Mouse (Mus musculus) small intestine, adult 2 months (tissue): ENCODE data around the gene Adgrg1. TPM values are rescaled to one million over a fixed set of nuclear protein-coding genes. Genes with fewer than 3 reads are reported as not detected.

Experiments used
- H3K27ac ChIP-seq: fragments of 200-500 bp; 2 replicates; pipeline ENCODE4 v1.5.1; 2012; ENCODE audit warnings: low read depth, low read length, control low read depth, inconsistent platforms; ENCODE audit not compliant: insufficient read depth
- H3K27me3 ChIP-seq: fragments of 200-500 bp; 2 replicates; pipeline ENCODE4 v1.6.1; 2012; ENCODE audit warnings: mild to moderate bottlenecking, moderate library complexity, low read length, inconsistent platforms; ENCODE audit not compliant: control insufficient read depth, insufficient read depth
- H3K36me3 ChIP-seq: fragments of 200-500 bp; 2 replicates; pipeline ENCODE4 v1.6.1; 2012; ENCODE audit warnings: mild to moderate bottlenecking, low read length, control low read depth, inconsistent platforms; ENCODE audit not compliant: control insufficient read depth, insufficient read depth
- H3K4me1 ChIP-seq: fragments of 200-500 bp; 2 replicates; pipeline ENCODE4 v1.6.1; 2012; ENCODE audit warnings: low read length, inconsistent platforms, mixed read lengths; ENCODE audit not compliant: control insufficient read depth, insufficient read depth, insufficient read length
- H3K4me3 ChIP-seq: fragments of 200-500 bp; 2 replicates; pipeline ENCODE4 v1.5.1; 2012; ENCODE audit warnings: low read depth, mild to moderate bottlenecking, control low read depth, inconsistent platforms, low read length, moderate library complexity
- CTCF ChIP-seq: fragments of 200-500 bp; IDR thresholded peaks from 2 replicates; pipeline ENCODE4 v1.5.1; 2012; ENCODE audit warnings: low read depth, mild to moderate bottlenecking, control low read depth, inconsistent platforms, low read length, moderate library complexity, mixed read lengths; ENCODE audit not compliant: insufficient replicate concordance, insufficient read length; ENCODE audit errors: extremely low read depth
- POLR2A ChIP-seq: fragments of 200-500 bp; IDR thresholded peaks from 2 replicates; pipeline ENCODE4 v1.6.1; 2012; ENCODE audit warnings: low read depth, mild to moderate bottlenecking, control low read depth, inconsistent platforms, low read length, moderate library complexity
- WGBS: fragments of 180-500 bp; shearing (Covaris S2); methylation state at CpG from one replicate; pipeline ENCODE4 v1.1.7; 2018; 5-methylcytosine and 5-hydroxymethylcytosine counted together
- polyA plus RNA-seq: library from polyadenylated mRNA; depleted of rRNA; stranded (reverse); fragments of >200 nt; gene quantifications from 2 replicates; pipeline ENCODE4 v1.2.3, GENCODE M21; 2012; rRNA removed

Adgrg1 gene
- polyA plus RNA-seq: 32.3 and 36.4 TPM in 2 replicates

- no peaks in the 10 kb centered on the region for H3K36me3 ChIP-seq
- peak within 1 kb of the TSS; percentile 50; the same call in 1 of the 2 replicates for H3K27ac ChIP-seq
- no peak for TF ChIP-seq POLR2A
- TF ChIP-seq CTCF: no peak
- H3K4me1 ChIP-seq: peaks cover 13% of the 10 kb centered on the region
- H3K27me3 ChIP-seq: no peaks in the 10 kb centered on the region
- 11% methylated on average over 7 of the region's 7 CpGs for WGBS
- H3K4me3 ChIP-seq: no peak within 1 kb of the TSS
Observed at GRCm38 (mm10) chr8:94974467-94975165, at the start of gene Adgrg1. Gene Adgrg1, plus strand, starts transcription at chr8:94974751.

DNA sequence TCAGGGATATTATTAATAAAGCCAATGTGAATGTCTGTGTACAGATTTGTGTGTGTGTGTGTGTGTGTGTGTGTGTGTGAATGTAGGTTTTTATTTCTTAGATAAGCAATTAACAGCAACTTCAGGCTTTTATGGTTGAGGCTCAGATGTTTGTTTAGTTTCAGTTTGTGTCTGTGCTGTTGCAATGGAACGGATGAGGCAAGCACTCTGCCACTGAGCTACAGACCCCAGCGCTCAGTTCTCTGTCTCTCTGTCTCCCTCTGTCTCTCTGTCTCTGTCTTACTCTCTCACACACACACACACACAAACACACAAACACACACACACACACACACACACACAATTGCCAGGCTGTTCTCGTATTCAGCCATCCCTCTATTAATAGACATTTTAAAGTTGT, 46.3 kb upstream of the Adgrg1 start:
- Histone ChIP-seq H3K27me3 (no peaks in the 10 kb centered on the region), H3K27ac (no peak overlapping the region), H3K36me3 (no peaks in the 10 kb centered on the region), H3K4me1 (no peaks in the 10 kb centered on the region), H3K4me3 (no peak overlapping the region)
- 49% methylated on average over 3 of the region's 3 CpGs for WGBS
- TF ChIP-seq CTCF (no peak), POLR2A (no peak)

DNA sequence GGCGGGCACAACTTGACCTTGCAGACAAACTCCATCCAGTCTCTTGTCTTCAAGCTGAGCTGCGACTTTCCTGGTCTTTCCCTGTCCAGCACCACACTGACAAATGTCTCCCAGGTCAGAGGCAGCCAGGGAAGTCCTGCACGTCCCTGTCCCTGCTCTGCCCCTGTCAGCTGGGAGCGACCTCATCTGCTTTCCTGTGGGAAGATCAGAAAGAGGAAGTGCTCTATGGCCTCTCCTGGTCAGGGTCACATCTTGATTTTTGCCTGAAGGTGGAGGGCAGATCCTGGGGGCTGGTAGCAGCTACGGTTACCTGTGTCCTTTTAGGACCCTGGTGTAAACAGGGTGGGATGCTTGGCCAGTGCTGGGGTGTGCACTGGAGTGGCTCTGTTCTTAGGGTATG, 40.6 kb upstream of the Adgrg1 start:
- Histone ChIP-seq H3K4me3 (no peak overlapping the region), H3K27ac (no peak overlapping the region), H3K27me3 (no peaks in the 10 kb centered on the region), H3K36me3 (no peaks in the 10 kb centered on the region), H3K4me1 (no peaks in the 10 kb centered on the region)
- WGBS: 50% methylated on average over 5 of the region's 5 CpGs
- no peak for TF ChIP-seq CTCF
- no peak for TF ChIP-seq POLR2A

DNA sequence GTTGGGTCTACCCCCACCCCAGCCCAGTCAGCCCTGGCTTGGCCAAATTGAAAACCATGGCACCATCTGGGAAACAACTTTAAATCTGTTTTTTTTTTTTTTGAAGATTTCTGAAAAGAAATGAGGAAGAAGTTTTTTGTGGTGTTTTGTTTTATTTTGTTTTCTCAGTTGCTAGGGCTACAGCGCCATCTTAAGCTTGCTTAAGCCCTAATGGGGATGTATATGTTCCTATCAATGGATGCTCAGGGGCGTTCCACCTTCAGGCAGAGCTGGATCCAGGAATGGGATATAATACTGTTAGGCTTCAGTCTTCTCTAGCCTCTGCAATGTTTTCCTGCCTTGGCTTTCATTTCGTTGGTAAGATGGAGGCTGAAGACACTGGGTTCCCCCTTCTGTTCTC, 39.4 kb upstream of the Adgrg1 start:
- Histone ChIP-seq H3K27ac (no peak overlapping the region), H3K4me1 (no peaks in the 10 kb centered on the region), H3K27me3 (no peaks in the 10 kb centered on the region), H3K36me3 (no peaks in the 10 kb centered on the region), H3K4me3 (no peak overlapping the region)
- TF ChIP-seq POLR2A (no peak), CTCF (no peak)
- 60% methylated on average over 3 of the region's 3 CpGs for WGBS

GRCm38 (mm10) chr8:94942566-94942965, 32.0 kb upstream of the Adgrg1 start:
- 14% methylated on average over 6 of the region's 6 CpGs for WGBS
- H3K36me3 ChIP-seq: no peaks in the 10 kb centered on the region
- no peaks in the 10 kb centered on the region for H3K27me3 ChIP-seq
- peak; percentile 94 for TF ChIP-seq CTCF
- TF ChIP-seq POLR2A: no peak
- H3K4me3 ChIP-seq: no peak overlapping the region
- H3K4me1 ChIP-seq: 0 out of 2 replicates have a peak, but pooled peaks cover 2% of the 10 kb centered on the region
- no peak overlapping the region for H3K27ac ChIP-seq

DNA sequence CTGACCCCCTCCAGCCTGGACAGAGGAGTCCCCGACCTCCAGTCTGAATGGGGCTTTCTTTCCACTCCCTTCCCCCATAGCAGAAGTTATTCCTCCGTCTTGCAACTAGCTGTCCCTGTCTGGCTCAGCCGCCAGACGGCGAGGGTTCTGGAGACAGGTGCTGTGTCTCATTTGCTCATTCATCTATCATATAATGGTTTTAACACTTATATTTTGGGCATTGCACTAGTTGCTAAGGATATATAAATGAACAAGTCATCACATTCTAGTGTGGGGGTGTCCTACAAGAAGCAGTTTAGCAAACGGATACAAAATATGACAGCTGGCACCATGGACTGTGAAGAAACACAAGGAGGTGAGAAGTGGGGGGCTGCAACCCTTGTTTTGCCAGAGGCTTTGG, 29.4 kb upstream of the Adgrg1 start:
- H3K36me3 ChIP-seq: no peaks in the 10 kb centered on the region
- no peak for TF ChIP-seq POLR2A
- TF ChIP-seq CTCF: no peak
- no peak overlapping the region for H3K27ac ChIP-seq
- 0 out of 2 replicates have a peak, but pooled peaks cover 2% of the 10 kb centered on the region for H3K4me1 ChIP-seq
- 66% methylated on average over 6 of the region's 6 CpGs for WGBS
- H3K4me3 ChIP-seq: no peak overlapping the region
- no peaks in the 10 kb centered on the region for H3K27me3 ChIP-seq

DNA sequence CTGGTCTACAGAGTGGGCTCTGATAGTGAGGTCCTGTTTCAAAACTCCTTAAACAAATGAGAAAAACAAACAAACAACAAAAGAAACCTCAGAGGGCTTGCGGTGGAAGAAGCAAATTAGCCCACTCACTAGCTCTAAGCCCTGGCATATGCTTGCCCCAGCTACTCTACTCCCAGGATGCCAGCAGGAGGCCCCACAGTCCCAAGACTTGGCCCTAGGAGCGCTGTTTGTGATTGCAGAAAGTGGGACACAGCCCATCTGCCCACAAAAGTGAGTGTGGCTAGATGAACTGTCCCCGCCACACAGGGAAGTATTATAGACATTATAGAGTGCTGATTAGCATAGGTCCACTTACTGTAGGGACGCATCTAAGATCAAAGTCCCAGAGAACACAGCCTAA, 26.1 kb upstream of the Adgrg1 start:
- Histone ChIP-seq H3K27ac (no peak overlapping the region), H3K36me3 (no peaks in the 10 kb centered on the region), H3K4me1 (no peaks in the 10 kb centered on the region), H3K4me3 (no peak overlapping the region), H3K27me3 (no peaks in the 10 kb centered on the region)
- 78% methylated on average over 4 of the region's 4 CpGs for WGBS
- no peak for TF ChIP-seq POLR2A
- TF ChIP-seq CTCF: no peak

GRCm38 (mm10) chr8:94949010-94949409, 25.5 kb upstream of the Adgrg1 start:
- no peaks in the 10 kb centered on the region; the same call in 1 of the 2 replicates for H3K4me1 ChIP-seq
- H3K36me3 ChIP-seq: no peaks in the 10 kb centered on the region
- WGBS: 85% methylated on average over 4 of the region's 4 CpGs
- H3K27me3 ChIP-seq: no peaks in the 10 kb centered on the region
- no peak overlapping the region for H3K27ac ChIP-seq
- TF ChIP-seq CTCF: no peak
- no peak for TF ChIP-seq POLR2A
- no peak overlapping the region for H3K4me3 ChIP-seq
